Mouse (Mus musculus): ENCODE data around the gene C2cd3.
A peak's percentile ranks its signal among the peaks of the same experiment; 100 is the strongest.

The C2cd3 gene

GRCm38 (mm10) chr7:100407677-100408076 is 35.6 kb downstream of the C2cd3 start:
- DNase-seq (ENCODE audit: low read depth), result no peak

DNA sequence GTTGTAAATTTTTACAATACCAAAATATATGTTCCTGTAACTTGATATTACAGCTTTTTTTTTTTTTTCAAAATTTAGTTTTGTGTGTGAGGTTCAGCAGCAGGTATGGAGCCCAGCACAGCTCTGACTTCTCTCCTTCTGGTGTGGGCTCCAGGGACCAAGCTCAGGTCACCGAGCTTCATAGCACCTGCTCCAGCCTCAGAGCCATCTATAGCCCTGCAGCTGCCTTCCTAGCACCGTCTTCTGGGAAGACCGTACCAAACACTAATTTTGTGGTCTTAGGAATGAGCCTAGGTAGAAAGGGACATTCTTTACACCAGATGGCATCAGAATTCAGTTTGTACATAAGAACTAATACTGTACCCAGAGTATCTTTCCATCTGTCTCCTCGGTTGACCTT is 36.7 kb downstream of the C2cd3 start:
- no peak for DNase-seq (ENCODE audit: low read depth)

- no peak for DNase-seq (ENCODE audit: low read depth)
Observed at GRCm38 (mm10) chr7:100425795-100426194, 53.8 kb downstream of the C2cd3 start.

- peak; percentile 78 for DNase-seq (ENCODE audit: low read depth)
Observed at GRCm38 (mm10) chr7:100429102-100429501, 57.1 kb downstream of the C2cd3 start.

- DNase-seq (ENCODE audit: low read depth), result peak; percentile 15
Observed at GRCm38 (mm10) chr7:100429911-100430310, 57.9 kb downstream of the C2cd3 start.

GRCm38 (mm10) chr7:100431103-100431502 is 59.1 kb downstream of the C2cd3 start:
- peak; percentile 70 for DNase-seq (ENCODE audit: low read depth)

GRCm38 (mm10) chr7:100433295-100433694 is 61.3 kb downstream of the C2cd3 start:
- DNase-seq (ENCODE audit: low read depth), result no peak

- DNase-seq (ENCODE audit: low read depth), result no peak
Observed at GRCm38 (mm10) chr7:100443728-100444127, 71.7 kb downstream of the C2cd3 start.

DNA sequence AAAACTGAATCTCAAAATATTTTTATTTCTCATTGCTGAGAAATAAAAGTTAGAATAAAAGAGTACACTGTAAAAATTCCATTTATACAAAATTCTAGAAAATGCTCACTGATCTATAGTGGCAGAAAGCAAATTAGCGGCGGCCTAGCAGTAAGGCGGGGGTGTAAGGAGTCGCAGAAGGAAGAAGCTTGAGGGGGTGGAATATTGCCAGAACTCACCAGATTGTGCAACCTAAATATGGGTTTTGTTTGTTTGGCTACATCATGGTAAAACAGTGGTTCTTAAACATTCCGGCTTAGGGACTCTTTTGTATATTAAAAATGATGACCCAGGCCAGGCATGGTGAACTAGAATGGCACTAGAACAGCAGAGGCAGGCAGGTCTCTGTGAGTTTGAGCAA is 74.2 kb downstream of the C2cd3 start:
- peak; percentile 17 for DNase-seq (ENCODE audit: low read depth)

GRCm38 (mm10) chr7:100448530-100448929 is 76.5 kb downstream of the C2cd3 start:
- DNase-seq (ENCODE audit: low read depth), result no peak

DNA sequence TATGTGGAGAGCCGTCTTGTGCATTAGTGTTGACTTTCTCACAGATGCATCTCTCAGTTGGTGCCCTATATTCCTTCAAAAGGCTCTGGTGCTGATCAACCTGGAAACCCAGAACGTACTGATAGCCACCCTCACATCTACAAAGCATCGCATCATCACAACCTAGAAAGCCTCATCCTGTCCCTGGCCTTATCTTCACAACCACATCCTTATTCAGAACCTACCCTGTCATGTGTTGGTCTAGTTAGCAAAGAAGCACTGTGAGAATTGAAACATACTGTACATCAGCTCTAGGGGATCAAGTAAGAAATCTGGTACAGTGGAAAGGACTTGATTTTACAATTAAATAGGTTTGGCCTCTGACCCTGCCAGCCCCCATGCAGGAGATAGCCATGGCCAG is 77.0 kb downstream of the C2cd3 start:
- no peak for DNase-seq (ENCODE audit: low read depth)

DNA sequence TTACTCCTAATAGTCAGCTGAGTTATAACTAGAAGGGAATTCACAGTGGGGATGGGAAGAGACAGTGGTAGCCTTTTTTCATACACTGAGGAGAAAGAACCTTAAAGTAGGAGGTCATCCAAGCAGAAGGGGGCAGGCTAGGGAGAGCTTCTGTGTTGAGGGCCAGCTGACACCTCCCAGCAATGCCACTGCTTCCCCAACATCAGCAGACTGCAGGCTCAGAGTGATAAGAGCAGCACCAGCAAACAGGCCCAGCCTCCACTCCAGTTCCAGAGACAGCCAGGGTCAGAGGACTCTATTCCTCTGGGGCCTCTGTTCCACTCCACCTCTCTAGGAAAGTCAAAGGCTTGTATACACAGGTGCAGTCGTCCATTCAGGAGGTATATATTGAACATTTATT is 86.1 kb downstream of the C2cd3 start:
- DNase-seq (ENCODE audit: low read depth), result no peak

GRCm38 (mm10) chr7:100459862-100460261 is 87.8 kb downstream of the C2cd3 start:
- DNase-seq (ENCODE audit: low read depth), result no peak

DNA sequence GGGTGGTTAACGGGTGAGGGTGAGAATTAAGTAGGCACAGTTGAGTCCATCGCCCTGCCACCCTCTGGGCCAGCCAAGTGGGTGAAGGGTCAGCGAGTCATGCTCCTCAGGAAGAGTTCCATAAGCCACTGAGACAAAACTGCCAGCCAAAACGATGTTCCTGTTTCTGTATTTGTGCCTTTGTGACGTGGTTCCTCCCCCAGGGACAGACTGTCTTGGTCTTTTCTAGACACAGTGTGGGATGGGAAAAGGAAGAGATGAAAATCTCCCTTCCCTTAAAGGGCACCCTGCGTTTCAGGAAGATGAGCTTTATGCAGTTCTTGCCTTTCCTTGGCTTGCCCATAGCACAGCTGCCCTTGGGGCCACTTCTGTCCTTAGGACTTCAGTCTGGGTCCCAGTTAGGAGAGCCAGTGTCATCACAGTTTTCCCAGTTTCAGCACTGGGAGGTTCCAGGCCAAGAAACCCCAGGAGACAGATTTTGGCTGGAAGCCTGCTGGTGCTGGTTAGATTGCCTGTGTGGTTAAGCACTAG is 89.7 kb downstream of the C2cd3 start:
- peak; percentile 59 for DNase-seq (ENCODE audit: low read depth)

DNA sequence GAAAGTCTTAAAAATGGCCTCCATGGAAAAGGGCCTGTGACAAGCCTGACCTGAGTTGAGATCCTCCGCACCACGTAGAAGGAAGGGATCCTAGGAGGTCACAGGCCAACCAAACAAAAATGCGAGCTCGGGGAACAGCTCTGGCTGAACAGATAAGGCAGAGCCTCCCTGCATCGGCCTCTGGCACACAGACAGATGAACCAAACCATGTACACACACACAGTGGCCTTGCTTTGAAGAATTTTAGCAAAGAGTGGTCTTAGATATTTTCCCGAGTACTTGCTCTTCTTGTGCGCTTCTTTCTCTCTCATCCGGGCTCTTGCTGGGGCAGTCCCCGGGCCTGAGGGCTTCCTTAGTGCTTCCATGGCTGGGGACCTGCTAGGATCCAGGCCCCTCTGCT is 91.2 kb downstream of the C2cd3 start:
- DNase-seq (ENCODE audit: low read depth), result no peak

DNA sequence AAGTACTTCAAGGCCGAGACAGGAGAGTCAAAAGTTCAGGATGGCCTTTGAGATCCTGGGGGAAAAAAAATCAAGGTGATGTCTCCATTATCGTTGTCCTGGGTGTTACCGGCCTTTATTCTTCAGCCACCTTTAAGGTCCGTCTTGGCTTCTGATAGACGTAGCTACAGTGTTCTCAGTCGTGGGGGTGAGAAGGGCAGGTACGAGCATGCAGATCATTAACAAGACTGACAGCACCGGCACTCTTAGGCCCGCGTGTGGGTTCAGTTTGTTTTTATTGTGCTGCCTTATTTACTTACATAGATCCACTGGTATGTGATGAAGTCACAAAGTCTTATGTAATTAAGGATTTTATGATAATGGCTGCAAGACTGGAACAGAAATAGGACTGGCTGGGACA is 91.7 kb downstream of the C2cd3 start:
- DNase-seq (ENCODE audit: low read depth), result no peak

GRCm38 (mm10) chr7:100464248-100464647 is 92.2 kb downstream of the C2cd3 start:
- no peak for DNase-seq (ENCODE audit: low read depth)

DNA sequence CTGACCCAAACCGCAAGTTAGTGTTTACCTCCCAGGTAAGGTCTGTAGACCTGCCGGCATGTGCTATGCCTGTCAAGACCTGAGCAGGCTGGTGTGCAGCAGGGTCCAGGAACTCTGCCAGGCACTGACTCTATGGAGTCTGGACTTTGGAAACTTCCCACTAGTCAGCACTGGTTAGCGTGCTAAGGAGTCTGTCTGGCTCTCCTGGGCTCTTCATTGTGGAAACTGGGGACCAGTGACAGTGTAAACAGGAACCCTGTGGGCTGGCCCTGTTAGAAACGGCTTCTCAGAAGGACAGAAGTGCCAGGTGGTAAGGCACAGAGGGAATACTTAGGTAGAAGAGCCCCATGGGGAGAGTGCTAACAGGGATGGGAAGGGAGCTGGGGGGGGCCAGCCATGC is 93.2 kb downstream of the C2cd3 start:
- peak; percentile 58 for DNase-seq (ENCODE audit: low read depth)

DNA sequence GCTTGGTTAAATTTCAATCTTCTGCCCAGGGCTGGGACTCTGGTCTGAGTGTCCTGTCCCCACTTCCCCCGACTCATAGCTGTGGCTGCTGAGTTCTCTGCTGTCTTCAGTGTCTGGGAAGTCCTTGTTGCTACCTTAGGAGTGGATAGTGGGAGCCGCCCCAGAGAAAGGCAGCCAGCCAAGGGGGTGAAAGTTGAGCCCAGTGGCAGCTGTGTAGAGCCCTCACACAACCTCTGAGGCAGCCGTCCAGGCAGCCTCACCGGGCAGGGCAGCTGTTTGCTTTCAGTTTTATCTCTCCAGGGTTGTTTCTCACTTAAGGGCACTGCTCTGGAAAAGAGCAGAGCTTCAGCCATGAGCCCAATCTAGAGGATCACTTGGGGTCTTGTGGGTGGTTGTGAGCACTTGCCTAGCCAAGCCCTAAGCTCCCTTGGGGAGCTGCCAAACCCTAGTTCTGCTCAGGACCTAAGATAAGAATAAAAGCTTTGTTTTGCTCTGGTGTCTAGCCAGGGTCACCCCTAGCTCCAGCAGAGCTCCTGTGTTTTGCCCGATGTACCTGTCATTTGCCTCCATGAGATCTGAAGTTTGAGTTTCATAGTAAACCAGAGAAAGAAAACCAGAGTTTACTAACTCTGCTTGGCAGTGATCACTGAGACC is 93.8 kb downstream of the C2cd3 start:
- DNase-seq (ENCODE audit: low read depth), result peak; percentile 85

DNA sequence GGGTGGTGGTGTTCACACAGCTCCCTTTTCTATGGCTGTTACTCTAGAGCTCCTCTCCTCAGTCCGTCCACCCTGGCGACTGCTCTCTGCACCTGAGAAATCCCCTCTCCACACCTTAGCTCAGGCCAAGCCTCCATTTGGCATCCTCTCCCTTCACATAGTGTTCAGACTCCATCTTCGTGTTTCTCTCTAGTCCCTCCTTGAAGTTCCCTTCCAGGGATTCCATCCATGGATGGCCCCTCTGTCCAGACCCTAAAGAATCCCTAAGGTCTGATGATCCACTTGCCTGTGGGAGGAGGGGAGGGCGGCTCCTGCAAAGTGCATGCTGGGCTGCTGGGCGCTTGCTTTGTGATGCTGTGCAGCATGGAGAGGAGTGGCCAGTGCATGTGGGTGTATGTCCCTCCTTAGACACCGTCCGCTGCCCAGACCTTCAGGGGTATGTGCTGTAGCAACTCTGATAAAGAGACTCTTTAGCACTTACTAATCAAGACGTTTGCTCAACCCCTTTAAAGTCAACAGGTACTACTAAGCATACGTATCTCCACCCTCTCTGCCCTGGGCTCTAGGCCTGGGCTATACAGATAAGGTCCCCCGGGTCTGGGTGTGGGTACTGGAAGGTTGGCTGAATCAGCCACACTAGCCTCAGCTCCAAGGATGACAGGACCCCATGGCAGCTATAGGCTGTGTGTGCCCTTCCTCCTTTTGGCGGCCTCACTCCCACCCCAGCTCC is 94.9 kb downstream of the C2cd3 start:
- no peak for DNase-seq (ENCODE audit: low read depth)

GRCm38 (mm10) chr7:100468761-100469160 is 96.7 kb downstream of the C2cd3 start:
- DNase-seq (ENCODE audit: low read depth), result no peak

- no peak for DNase-seq (ENCODE audit: low read depth)
Observed at GRCm38 (mm10) chr7:100469502-100469901, 97.5 kb downstream of the C2cd3 start.

GRCm38 (mm10) chr7:100470796-100471406 is 98.9 kb downstream of the C2cd3 start:
- no peak for DNase-seq (ENCODE audit: low read depth)

Data from NIH3T3 (cell line).